Mouse (Mus musculus) olfactory bulb, adult 2 months (tissue): ENCODE data around the gene Gm49393. TPM values are rescaled to one million over a fixed set of nuclear protein-coding genes. Genes with fewer than 3 reads are reported as not detected.

ENCODE experiments used
- H3K27ac ChIP-seq: fragments of 200-500 bp; 2 replicates; pipeline ENCODE4 v1.5.1; 2012; ENCODE audit warnings: low read depth, low read length; ENCODE audit not compliant: insufficient read depth
- H3K4me1 ChIP-seq: fragments of 200-500 bp; 2 replicates; pipeline ENCODE4 v1.6.1; 2012; ENCODE audit warnings: low read length; ENCODE audit not compliant: control insufficient read depth, insufficient read depth
- H3K4me3 ChIP-seq: fragments of 200-500 bp; 2 replicates; pipeline ENCODE4 v1.5.1; 2012; ENCODE audit warnings: mild to moderate bottlenecking, low read depth, low read length, moderate library complexity; ENCODE audit not compliant: insufficient read depth
- CTCF ChIP-seq: fragments of 200-500 bp; IDR thresholded peaks from 2 replicates; pipeline ENCODE4 v1.5.1; 2012; ENCODE audit warnings: low read depth, mild to moderate bottlenecking, low read length, moderate library complexity; ENCODE audit not compliant: insufficient read depth
- POLR2A ChIP-seq: fragments of 200-500 bp; IDR thresholded peaks from 2 replicates; pipeline ENCODE4 v1.6.1; 2012; ENCODE audit warnings: mild to moderate bottlenecking, low read depth, low read length, moderate library complexity; ENCODE audit not compliant: insufficient read depth
- WGBS: fragments of 180-500 bp; shearing (Covaris S2); methylation state at CpG from one replicate; pipeline ENCODE4 v1.1.7; 2018; 5-methylcytosine and 5-hydroxymethylcytosine counted together
- polyA plus RNA-seq: library from polyadenylated mRNA; stranded (reverse); fragments of >200 nt; gene quantifications from 2 replicates; pipeline ENCODE4 v1.2.4, GENCODE M21; 2012; ENCODE audit warnings: low replicate concordance; ENCODE audit not compliant: missing spikeins, insufficient read depth, insufficient read length

The Gm49393 gene
- polyA plus RNA-seq, 1 experiment = not detected

GRCm38 (mm10) chr13:60819469-60819868, 115.9 kb downstream of the Gm49393 start:
- Histone ChIP-seq H3K27ac (no peak overlapping the region), H3K4me3 (no peak overlapping the region), H3K4me1 (no peaks in the 10 kb centered on the region)
- WGBS = 9% methylated on average over 7 of the region's 7 CpGs
- TF ChIP-seq POLR2A (no peak), CTCF (no peak)

GRCm38 (mm10) chr13:60813722-60814121, 121.7 kb downstream of the Gm49393 start:
- Histone ChIP-seq H3K4me3 (no peak overlapping the region), H3K4me1 (no peaks in the 10 kb centered on the region)
- WGBS = 50% methylated on average over 1 of the region's 1 CpGs

GRCm38 (mm10) chr13:60812768-60813167, 122.6 kb downstream of the Gm49393 start:
- Histone ChIP-seq H3K4me1 (no peaks in the 10 kb centered on the region), H3K27ac (no peak overlapping the region), H3K4me3 (no peak overlapping the region)
- TF ChIP-seq CTCF (no peak), POLR2A (no peak)
- WGBS = 93% methylated on average over 6 of the region's 6 CpGs

More at GRCm38 (mm10) chr13:60813722-60814121, 121.7 kb downstream of the Gm49393 start:
- no peak for TF ChIP-seq CTCF
- no peak for TF ChIP-seq POLR2A
- no peak overlapping the region for H3K27ac ChIP-seq

- H3K4me3 ChIP-seq = no peak overlapping the region
- 69% methylated on average over 2 of the region's 2 CpGs for WGBS
Observed at GRCm38 (mm10) chr13:60809690-60810089, 125.7 kb downstream of the Gm49393 start.

More at GRCm38 (mm10) chr13:60809690-60810089, 125.7 kb downstream of the Gm49393 start:
- H3K27ac ChIP-seq = no peak overlapping the region
- H3K4me1 ChIP-seq = no peaks in the 10 kb centered on the region
- no peak for TF ChIP-seq POLR2A

Other genes starting within 250 kb of the Gm49393 start
- not detected in 2 replicates for gene BC051665, start 149.2 kb downstream of the Gm49393 start, polyA plus RNA-seq
- gene Ctsll3, start 132.7 kb downstream of the Gm49393 start, polyA plus RNA-seq = not detected in 2 replicates
- gene 4930486L24Rik, start 71.1 kb downstream of the Gm49393 start, polyA plus RNA-seq = not detected in 2 replicates
- gene Gm49392, start 38.7 kb downstream of the Gm49393 start, polyA plus RNA-seq = not detected in 2 replicates
- gene Ctla2b, start 38.1 kb downstream of the Gm49393 start, polyA plus RNA-seq = not detected in 2 replicates
- not detected in 2 replicates for gene Tpbpb, start 30.7 kb downstream of the Gm49393 start, polyA plus RNA-seq
- not detected in 2 replicates for gene Gm49391, start 981 bp upstream of the Gm49393 start, polyA plus RNA-seq
- not detected in 2 replicates for gene Ctla2a, start 1.0 kb upstream of the Gm49393 start, polyA plus RNA-seq
- gene Tpbpa, start 6.4 kb upstream of the Gm49393 start, polyA plus RNA-seq = not detected in 2 replicates
- not detected in 2 replicates for gene Ctsj, start 70.4 kb upstream of the Gm49393 start, polyA plus RNA-seq
- not detected in 2 replicates for gene Ctsq, start 105.0 kb upstream of the Gm49393 start, polyA plus RNA-seq
- not detected in 2 replicates for gene Ctsr, start 228.7 kb upstream of the Gm49393 start, polyA plus RNA-seq